Mouse (Mus musculus) MEL (cell line): ENCODE data around the gene Sfmbt2.

Experiments used
- CTCF ChIP-seq, 3 experiments: IDR thresholded peaks in 2 of 3; conservative IDR thresholded peaks in 1 of 3; 2 replicates each; pipeline ENCODE4 v1.5.1; 2011 to 2012; ENCODE audit warnings: low read length in 3 of 3, low read depth in 2 of 3, mild to moderate bottlenecking in 2 of 3, improper control_type of control experiment in 1 of 3, inconsistent platforms in 1 of 3, mixed read lengths in 1 of 3, moderate library complexity in 1 of 3; ENCODE audit not compliant: control insufficient read depth in 1 of 3, insufficient read depth in 1 of 3, poor library complexity in 1 of 3, severe bottlenecking in 1 of 3
- MAZ ChIP-seq: IDR thresholded peaks from 2 replicates; pipeline ENCODE4 v1.6.1; 2012; ENCODE audit warnings: low read depth, mild to moderate bottlenecking, inconsistent platforms, low read length, improper control_type of control experiment
- ZC3H11A ChIP-seq: IDR thresholded peaks from 2 replicates; pipeline ENCODE4 v1.6.1; 2012; ENCODE audit warnings: low read depth, mild to moderate bottlenecking, inconsistent platforms, low read length, improper control_type of control experiment

DNA sequence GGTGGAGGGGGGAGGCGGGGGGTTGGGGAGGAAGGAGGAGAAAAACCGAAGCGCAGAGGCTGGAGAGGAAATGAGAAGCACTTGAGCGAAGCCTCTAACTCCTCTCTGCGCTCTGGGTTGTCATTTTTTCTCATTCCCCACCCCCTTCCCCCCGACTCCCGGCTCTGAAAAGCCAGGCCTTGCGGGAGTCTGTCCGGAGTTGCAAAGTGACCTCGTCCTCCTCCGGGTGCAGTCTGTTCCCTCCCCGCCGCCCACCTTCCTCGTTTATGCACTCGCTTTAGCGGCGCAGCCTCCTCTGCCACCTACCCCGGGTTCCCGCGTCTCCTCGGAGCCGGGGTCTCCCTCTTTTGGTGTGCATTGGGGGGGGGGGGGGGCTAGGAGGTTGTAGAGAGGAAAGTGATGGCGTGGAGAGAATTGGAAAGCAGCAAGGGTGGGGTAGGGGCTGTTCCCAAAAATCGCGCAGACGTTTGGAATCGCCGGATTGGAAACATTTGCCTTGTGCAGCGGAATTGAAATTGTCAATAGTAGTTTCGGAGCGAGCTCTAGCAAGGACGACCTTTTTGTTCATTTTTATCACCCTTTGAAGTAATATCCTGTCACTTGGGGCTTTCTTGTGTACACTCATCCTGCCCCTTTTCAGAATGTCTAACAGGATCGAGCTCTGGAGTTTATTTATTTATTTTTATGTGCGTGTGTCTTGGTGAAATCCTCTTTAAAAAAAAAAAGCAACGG is 2.6 kb downstream of the Sfmbt2 start:
- TF ChIP-seq ZC3H11A, result no peak
- no peak for TF ChIP-seq CTCF (IDR thresholded peaks at IDR 0.05 in 2 of 3, conservative IDR thresholded peaks at IDR 0.05 in 1 of 3; ENCODE audit: control insufficient read depth in 1 of 3, insufficient read depth in 1 of 3, low read depth in 2 of 3, low read length in 3 of 3, poor library complexity in 1 of 3, severe bottlenecking in 1 of 3)
- no peak for TF ChIP-seq MAZ
